Mouse (Mus musculus): ENCODE results near the gene Thada.

Thada gene

DNA sequence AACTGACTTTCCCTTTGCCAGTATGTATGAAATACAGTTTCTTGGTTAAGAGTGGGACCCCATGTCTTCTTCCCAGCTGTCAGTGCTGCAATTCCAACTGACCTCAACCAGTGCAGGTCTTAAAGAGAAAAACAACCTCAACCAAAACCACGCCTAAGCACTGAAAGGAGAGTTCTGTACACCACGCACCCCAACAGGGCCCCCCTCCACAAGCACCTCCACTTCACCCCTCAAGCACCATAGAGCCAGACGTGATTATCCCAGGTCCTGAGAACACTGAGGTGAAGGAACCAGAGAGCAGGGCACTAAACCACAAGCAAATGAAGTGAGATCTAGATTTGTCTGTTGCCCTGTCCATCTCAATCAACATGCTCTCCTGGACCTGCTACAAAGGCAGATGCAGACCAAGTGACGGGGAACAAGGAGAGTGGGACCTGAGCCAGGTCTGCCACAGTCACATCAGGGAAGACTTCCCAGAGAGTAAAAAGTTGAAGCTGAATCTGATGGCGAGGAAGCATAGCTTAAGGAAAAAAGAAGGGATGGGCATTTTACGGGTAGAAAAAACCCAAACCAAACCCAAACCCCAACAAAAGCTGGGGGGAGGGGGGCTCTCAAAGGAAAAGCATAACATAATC lies 93.5 kb downstream of the Thada start:
- DNase-seq (ENCODE audit: low read depth, low spot score) = no peak

DNA sequence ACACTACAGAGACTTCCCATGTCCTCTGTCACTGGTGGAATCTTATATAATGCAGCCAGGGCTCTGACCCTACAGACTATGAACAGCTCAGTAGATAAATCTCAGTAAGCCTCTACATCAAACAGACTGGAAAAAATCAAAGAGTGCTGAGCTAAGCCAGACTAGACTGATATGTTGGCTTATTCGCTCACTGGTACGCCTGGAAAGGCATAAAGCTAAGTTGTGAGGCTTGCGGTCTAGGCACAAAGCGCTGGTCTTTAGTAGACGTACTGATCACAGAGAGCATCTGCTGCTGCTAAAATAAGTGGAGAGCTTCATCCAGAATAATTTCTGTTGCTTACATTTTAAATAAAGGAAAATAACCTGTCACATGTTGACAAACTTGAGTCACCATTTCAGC lies 95.6 kb downstream of the Thada start:
- DNase-seq (ENCODE audit: low read depth, low spot score) = no peak

- no peak for DNase-seq (ENCODE audit: low read depth, low spot score)
These were observed 96.2 kb downstream of the Thada start for GRCm38 (mm10) chr17:84369769-84370168.

DNA sequence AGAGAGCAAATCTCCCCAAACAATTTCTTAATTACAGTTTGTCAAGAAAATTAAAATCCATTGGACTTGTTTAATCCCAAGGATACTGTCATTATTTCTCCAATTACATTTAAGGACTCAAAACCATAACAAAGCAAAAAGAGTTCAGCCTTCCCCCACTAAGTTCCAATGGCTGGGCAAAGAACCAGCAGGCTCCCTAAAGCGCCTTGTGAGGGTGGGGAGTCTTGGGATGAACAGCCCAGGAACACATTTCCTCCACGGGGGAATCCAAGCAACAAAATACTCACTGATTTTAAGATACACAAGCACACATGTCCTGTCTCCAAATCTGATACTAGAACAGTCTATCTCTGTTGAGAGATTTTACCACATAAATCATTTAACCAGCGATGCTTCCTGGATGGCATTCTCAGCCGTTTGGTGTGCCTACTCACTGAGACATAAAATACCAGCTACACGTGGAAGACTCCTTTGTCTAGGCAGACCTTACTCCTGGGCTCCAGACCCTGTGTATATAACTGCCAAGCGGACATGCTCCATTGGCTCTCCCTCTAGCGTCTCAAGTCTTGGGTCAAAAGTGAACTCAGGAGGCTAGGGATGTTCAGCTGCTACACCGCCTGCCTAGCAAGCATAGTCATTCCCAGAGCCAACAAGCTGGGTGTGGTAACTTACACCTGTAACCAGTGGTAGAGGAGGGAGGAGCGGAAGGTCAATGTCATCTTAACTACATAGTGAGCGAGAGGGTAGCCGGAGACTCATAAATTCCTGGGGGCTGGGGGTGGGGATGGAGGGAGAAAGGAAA lies 97.6 kb downstream of the Thada start:
- no peak for DNase-seq (ENCODE audit: low read depth, low spot score)

DNA sequence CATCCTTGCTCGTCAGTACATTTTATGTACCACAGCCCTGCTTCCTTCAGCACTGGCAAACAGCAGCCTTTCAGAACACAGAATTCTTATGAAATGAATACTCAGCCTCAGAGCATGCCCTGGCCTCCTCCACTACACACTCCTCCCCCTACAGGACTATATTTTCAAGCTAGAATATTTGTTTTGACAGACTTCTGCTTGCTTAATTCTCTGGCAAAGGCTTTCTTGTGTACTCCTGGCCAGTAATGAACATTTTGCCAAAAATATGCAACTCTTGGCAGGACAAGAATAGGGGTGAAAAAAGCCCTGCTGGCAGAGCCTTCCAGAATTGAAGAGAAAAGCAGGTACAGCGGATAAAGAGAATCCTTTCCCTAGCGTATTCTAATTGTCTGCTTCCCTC lies 98.3 kb downstream of the Thada start:
- no peak for DNase-seq (ENCODE audit: low read depth, low spot score)

DNA sequence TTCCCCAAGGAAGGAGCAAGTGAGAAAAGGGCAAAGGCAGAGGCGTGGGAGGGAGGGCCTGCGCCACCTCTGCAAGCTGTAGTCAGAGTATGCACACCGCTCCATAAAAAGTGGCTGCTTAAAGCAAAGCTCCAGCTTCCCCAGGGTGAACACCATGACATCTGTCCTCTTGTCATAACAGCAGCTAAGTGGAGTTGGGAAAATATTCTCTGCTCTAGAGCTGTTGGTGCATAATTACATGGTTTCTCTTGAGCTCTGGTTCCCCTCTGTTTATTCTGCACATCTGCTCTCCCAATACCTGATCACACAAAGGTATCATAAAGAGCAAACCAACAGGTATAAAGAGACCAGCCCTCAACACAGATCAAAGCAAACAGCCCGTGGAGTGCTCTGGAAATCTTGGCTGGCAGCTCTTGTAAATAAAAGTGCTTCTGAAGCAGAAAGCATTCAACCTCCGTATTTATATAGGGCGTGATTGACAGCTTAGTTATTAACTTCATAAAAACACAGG lies 100.2 kb downstream of the Thada start:
- no peak for DNase-seq (ENCODE audit: low read depth, low spot score)

DNA sequence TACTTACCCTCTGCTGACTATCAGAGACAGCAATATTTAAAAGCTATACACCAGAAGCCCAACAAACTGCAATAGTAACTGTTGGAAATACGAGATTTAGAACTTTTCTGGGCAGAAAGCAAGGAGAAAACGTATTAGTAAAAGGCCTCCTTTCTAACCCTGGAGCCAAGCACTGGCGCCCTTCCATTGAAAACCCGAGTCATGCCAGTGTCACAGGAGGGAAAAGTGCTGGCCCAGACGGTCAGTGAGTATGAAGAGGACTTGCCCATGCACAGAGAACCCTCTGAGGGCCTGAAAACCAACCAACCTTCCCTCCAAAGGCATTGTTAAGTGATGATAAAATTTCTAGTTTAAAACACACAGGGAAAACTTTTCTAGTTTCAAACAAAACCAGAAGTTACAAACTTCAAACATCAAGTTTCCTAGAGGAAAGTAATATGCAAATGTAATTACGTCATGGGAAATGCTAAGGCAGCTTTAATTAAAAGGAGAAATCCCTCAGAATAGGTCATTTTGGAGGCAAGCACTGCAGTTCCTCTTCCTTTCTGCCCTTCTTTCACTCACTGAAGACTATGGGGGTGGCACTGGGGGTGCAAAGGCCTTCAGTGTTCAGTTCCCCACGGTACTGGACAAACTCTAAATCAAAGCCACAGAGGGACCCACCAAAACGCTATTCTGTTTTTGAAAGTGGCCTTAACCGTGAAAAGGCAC lies 100.8 kb downstream of the Thada start:
- DNase-seq (ENCODE audit: low read depth, low spot score) = no peak

DNA sequence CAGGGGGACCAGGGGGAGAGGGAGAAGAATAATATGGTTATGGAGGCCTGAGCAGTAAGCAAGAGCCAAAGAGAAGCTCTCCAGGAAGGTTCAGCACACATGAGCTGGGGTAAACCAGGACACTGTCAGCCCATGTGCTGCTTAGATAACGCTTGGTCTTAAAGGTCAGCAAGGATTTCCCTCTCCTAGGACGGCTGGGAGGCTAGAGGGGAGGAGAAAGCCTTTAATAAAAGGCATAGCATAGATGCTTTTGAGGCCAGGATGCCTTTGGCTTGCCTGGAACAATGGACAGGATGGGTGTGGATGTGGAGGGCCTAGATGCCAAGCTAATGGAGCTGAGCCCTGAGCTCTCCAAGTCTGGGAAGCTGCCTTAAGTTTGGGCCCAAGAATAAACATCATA lies 102.6 kb downstream of the Thada start:
- no peak for DNase-seq (ENCODE audit: low read depth, low spot score)

- DNase-seq (ENCODE audit: low read depth, low spot score) = no peak
These were observed 103.3 kb downstream of the Thada start for GRCm38 (mm10) chr17:84362581-84363286.

DNA sequence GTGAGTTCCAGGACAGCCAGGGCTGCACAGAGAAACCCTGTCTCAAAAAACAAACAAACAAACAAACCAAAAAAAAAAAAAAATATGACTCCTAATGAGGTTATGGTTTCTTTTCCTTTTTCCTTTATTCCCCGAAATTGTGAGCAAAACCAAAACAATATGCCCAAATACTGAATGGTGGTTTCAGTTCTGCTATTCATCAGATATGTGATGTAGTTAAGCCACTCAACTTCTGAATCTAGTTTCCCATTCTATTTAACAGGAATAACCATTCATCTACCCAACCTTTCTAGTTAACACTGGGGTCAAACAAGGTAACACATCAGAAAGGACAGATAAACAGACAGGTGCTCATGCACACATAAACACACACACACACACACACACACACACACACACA lies 105.0 kb downstream of the Thada start:
- no peak for DNase-seq (ENCODE audit: low read depth, low spot score)

GRCm38 (mm10) chr17:84359810-84360209 lies 106.2 kb downstream of the Thada start:
- no peak for DNase-seq (ENCODE audit: low read depth, low spot score)

- no peak for DNase-seq (ENCODE audit: low read depth, low spot score)
These were observed 106.9 kb downstream of the Thada start for GRCm38 (mm10) chr17:84358951-84359644.

GRCm38 (mm10) chr17:84357776-84358175 lies 108.2 kb downstream of the Thada start:
- DNase-seq (ENCODE audit: low read depth, low spot score) = no peak

GRCm38 (mm10) chr17:84356056-84356887 lies 109.7 kb downstream of the Thada start:
- no peak for DNase-seq (ENCODE audit: low read depth, low spot score)

- no peak for DNase-seq (ENCODE audit: low read depth, low spot score)
These were observed 111.0 kb downstream of the Thada start for GRCm38 (mm10) chr17:84355006-84355405.

- DNase-seq (ENCODE audit: low read depth, low spot score) = no peak
These were observed 112.1 kb downstream of the Thada start for GRCm38 (mm10) chr17:84353902-84354311.

DNA sequence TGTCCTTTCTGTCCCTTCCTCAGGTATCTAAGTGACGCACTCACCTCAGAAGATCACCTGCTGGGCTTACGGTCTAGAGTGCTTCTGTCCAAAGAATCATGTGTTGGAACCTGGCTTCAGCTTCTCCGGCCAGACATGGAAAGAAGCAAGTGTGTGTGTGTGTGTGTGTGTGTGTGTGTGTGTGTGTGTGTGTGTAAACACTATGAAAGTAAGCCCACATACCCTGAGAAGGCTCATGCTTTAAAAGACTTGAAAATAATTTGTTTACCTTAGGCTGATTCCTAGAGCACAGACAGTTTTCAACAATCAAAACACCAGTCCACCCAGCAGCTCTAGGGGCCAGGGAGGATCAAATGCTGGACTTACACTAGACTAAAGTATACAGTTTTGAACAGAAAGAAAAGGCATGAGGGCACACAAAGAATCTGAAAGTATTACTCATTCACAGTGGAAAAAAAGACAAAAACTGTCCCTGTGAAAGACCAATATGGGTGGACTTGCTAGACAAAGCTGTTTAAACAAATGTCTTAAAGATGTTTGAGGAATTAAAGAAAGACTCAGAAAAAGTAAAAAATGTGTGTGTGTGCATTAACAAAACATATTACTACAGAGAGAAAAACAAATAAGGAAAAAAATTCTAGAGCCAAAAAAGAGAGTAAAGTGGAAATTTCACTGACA lies 112.6 kb downstream of the Thada start:
- no peak for DNase-seq (ENCODE audit: low read depth, low spot score)

- DNase-seq (ENCODE audit: low read depth, low spot score) = no peak
These were observed 113.2 kb downstream of the Thada start for GRCm38 (mm10) chr17:84352790-84353154.

- no peak for DNase-seq (ENCODE audit: low read depth, low spot score)
These were observed 113.9 kb downstream of the Thada start for GRCm38 (mm10) chr17:84351912-84352789.

Data from brain, embryonic 18.5 days (tissue).